Mouse (Mus musculus) hindbrain, embryonic 16.5 days (tissue): ENCODE data around the gene Arl13b. TPM values are rescaled to one million over a fixed set of nuclear protein-coding genes. Genes with fewer than 3 reads are reported as not detected.

Experiments
- ATAC-seq: fragments of 200-750 bp; cut with Nextera tagmentation; 2 replicates; pipeline ENCODE4 v1.8.0; 2017; ENCODE audit warnings: moderate TSS enrichment, moderate library complexity
- H3K27ac ChIP-seq: fragments of 300-500 bp; sonication (generic); 2 replicates; pipeline ENCODE4 v1.5.1; 2014; ENCODE audit warnings: low read depth, mild to moderate bottlenecking, control low read depth, low read length, moderate library complexity
- H3K27me3 ChIP-seq: fragments of 300-500 bp; sonication (generic); replicated peaks from 2 replicates; pipeline ENCODE4 v1.6.1; 2014; ENCODE audit warnings: low read length; ENCODE audit not compliant: control insufficient read depth, insufficient read depth
- H3K36me3 ChIP-seq: fragments of 300-500 bp; sonication (generic); 2 replicates; pipeline ENCODE4 v1.6.1; 2014; ENCODE audit warnings: mild to moderate bottlenecking, low read length, moderate library complexity, mixed read lengths; ENCODE audit not compliant: control insufficient read depth, insufficient read depth
- H3K4me1 ChIP-seq: fragments of 300-500 bp; sonication (generic); 2 replicates; pipeline ENCODE4 v1.6.1; 2014; ENCODE audit warnings: low read depth, low read length; ENCODE audit not compliant: control insufficient read depth, insufficient read depth
- H3K4me2 ChIP-seq: fragments of 300-500 bp; sonication (generic); 2 replicates; pipeline ENCODE4 v1.6.1; 2014; ENCODE audit warnings: mild to moderate bottlenecking, low read length, control low read depth, moderate library complexity
- H3K4me3 ChIP-seq: fragments of 300-500 bp; sonication (generic); 2 replicates; pipeline ENCODE4 v1.5.1; 2014; ENCODE audit warnings: mild to moderate bottlenecking, low read length, control low read depth, moderate library complexity
- H3K9ac ChIP-seq: fragments of 300-500 bp; sonication (generic); 2 replicates; pipeline ENCODE4 v1.6.1; 2014; ENCODE audit warnings: low read depth, mild to moderate bottlenecking, control low read depth, low read length, moderate library complexity
- H3K9me3 ChIP-seq: fragments of 300-500 bp; sonication (generic); 2 replicates; pipeline ENCODE4 v1.6.1; 2014; ENCODE audit warnings: mild to moderate bottlenecking, low read length, moderate library complexity; ENCODE audit not compliant: control insufficient read depth
- WGBS: fragments of 180-500 bp; shearing (Covaris S2); extraction: QIAGEN DNeasy Blood & Tissue Kit; methylation state at CpG from one replicate; pipeline ENCODE4 v1.1.7; 2014; 5-methylcytosine and 5-hydroxymethylcytosine counted together
- polyA plus RNA-seq: library from polyadenylated mRNA; unstranded; fragments of >200 nt; fragmentation: Nextera tagmentation; extraction: Ambion mirVana; gene quantifications from 2 replicates; pipeline ENCODE4 v1.2.1, GENCODE M21; 2015

The Arl13b gene
- polyA plus RNA-seq = 15.9 and 16.5 TPM in 2 replicates

DNA sequence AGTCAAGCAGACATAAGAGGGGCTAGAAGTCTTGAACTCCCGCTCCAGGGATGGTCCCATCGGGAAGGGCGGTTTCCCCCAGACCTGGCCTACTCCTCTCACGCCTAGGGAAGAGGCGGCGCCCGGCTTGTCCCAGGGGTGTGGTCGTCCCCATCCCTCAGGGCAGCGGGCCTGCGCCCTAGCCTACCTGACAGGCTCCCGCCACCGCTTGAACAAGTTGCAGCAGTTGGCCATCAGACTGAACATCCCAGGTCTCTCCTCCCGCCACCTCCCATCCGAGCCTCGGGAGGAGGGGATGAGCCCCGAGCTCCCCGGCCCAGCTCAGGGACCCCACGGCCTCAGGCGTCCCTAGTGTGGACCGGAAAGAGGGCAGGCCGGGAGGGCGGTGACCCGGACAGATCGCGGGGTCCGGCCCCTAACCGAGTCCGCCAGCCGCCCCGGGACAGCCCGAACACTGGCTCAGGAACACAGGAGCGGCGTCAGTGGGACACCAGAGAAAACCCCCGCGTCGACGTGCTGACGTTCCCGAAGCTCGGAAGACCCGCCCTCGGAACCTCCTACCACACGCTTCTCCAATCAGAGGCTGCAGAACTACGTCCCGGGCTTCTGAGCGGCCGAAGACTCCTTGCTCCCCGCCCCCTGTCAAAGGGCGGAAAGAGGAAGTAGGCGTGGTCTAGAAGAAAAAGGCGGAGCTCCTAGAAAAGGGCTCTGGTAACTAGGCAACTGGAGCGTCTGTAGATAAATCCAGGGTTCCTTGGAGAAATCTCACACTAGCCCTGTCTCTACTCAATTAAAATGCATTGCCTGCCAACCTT, at the start of gene Arl13b:
Gene Arl13b, minus strand, starts transcription at position 543 of the 815 bp plus-strand sequence.
- H3K27me3 ChIP-seq = no peaks in the 10 kb centered on the region
- under 1% methylated on average over 40 of the region's 52 CpGs for WGBS
- ATAC-seq = peak; percentile 100
- H3K4me2 ChIP-seq = peak within 1 kb of the TSS; percentile 70
- H3K9me3 ChIP-seq = no peaks in the 10 kb centered on the region
- H3K27ac ChIP-seq = peak within 1 kb of the TSS; percentile 63
- H3K4me1 ChIP-seq = peaks cover 11% of the 10 kb centered on the region
- peak within 1 kb of the TSS; percentile 80 for H3K9ac ChIP-seq
- H3K36me3 ChIP-seq = no peaks in the 10 kb centered on the region
- peak within 1 kb of the TSS; percentile 79 for H3K4me3 ChIP-seq

- no peak overlapping the region for H3K9ac ChIP-seq
- ATAC-seq = no peak
- H3K4me2 ChIP-seq = no peak overlapping the region
- H3K36me3 ChIP-seq = no peaks in the 10 kb centered on the region
- no peak overlapping the region for H3K4me3 ChIP-seq
- H3K27me3 ChIP-seq = no peaks in the 10 kb centered on the region
- H3K27ac ChIP-seq = no peak overlapping the region
- no peaks in the 10 kb centered on the region for H3K4me1 ChIP-seq
- WGBS = 90% methylated on average over 3 of the region's 3 CpGs
- no peaks in the 10 kb centered on the region for H3K9me3 ChIP-seq
These were observed 49.0 kb upstream of the Arl13b start for GRCm38 (mm10) chr16:62895824-62896223.

DNA sequence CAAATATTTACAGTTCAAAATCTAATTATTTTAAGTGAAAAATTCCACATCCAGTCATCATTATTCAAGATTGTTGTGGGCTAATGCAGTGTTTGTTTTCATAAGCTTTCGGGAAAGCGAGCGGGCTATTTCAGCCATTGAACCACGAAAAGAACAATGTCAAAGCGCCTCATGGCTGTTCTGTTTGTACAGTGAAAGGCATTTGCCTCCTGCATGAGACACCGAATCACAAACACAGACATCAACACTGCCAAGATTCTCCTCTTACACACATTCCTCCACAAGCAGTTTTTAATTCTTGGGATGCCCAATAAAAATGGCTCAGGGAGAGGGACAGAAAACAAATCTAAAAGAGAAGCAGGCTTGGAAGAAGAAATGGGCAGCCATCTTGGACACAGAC, 27.2 kb upstream of the Arl13b start:
- ATAC-seq = no peak
- Histone ChIP-seq H3K4me2 (no peak overlapping the region), H3K4me3 (no peak overlapping the region), H3K4me1 (no peaks in the 10 kb centered on the region), H3K9me3 (no peaks in the 10 kb centered on the region), H3K27me3 (no peaks in the 10 kb centered on the region), H3K27ac (no peak overlapping the region), H3K9ac (no peak overlapping the region), H3K36me3 (no peaks in the 10 kb centered on the region)
- 79% methylated on average over 6 of the region's 6 CpGs for WGBS

GRCm38 (mm10) chr16:62873180-62873579, 26.3 kb upstream of the Arl13b start:
- Histone ChIP-seq H3K27me3 (no peaks in the 10 kb centered on the region), H3K4me1 (no peaks in the 10 kb centered on the region), H3K36me3 (no peaks in the 10 kb centered on the region), H3K4me2 (no peak overlapping the region), H3K9me3 (no peaks in the 10 kb centered on the region), H3K9ac (no peak overlapping the region), H3K4me3 (no peak overlapping the region), H3K27ac (no peak overlapping the region)
- WGBS = 47% methylated on average over 4 of the region's 4 CpGs
- ATAC-seq = no peak

- no peaks in the 10 kb centered on the region for H3K9me3 ChIP-seq
- ATAC-seq = no peak
- H3K4me2 ChIP-seq = no peak overlapping the region
- no peaks in the 10 kb centered on the region for H3K4me1 ChIP-seq
- 67% methylated on average over 5 of the region's 5 CpGs for WGBS
- no peak overlapping the region for H3K9ac ChIP-seq
- H3K27ac ChIP-seq = no peak overlapping the region
- H3K27me3 ChIP-seq = no peaks in the 10 kb centered on the region
- no peaks in the 10 kb centered on the region for H3K36me3 ChIP-seq
- no peak overlapping the region for H3K4me3 ChIP-seq
These were observed 25.9 kb upstream of the Arl13b start for GRCm38 (mm10) chr16:62872688-62873117.

DNA sequence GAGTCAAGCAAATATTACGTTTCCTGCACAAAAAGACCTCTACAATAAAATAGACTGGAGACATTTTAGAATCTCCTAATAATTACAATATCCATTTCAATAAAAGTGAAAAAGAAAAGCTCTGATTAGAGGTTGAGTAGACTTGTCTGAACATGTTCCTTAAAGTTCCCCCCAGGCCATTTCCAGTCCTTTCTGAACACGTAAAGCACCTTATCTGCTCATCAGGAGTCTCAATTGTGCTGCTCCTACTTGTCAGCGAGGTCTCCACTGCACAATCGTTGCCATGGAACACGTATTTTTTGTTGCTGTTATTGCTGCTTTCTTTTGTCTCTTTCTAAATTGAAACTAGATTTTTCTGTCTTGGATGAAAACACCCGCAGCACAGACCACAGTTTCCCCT, 14.6 kb upstream of the Arl13b start:
- WGBS = 58% methylated on average over 6 of the region's 6 CpGs
- Histone ChIP-seq H3K9me3 (no peaks in the 10 kb centered on the region), H3K27ac (no peak overlapping the region), H3K27me3 (no peaks in the 10 kb centered on the region), H3K4me3 (no peak overlapping the region), H3K9ac (no peak overlapping the region), H3K36me3 (no peaks in the 10 kb centered on the region), H3K4me1 (no peaks in the 10 kb centered on the region), H3K4me2 (no peak overlapping the region)
- no peak for ATAC-seq

- Histone ChIP-seq H3K9me3 (no peaks in the 10 kb centered on the region), H3K27me3 (no peaks in the 10 kb centered on the region), H3K27ac (no peak overlapping the region), H3K9ac (no peak overlapping the region), H3K4me2 (no peak overlapping the region), H3K4me3 (no peak overlapping the region), H3K36me3 (no peaks in the 10 kb centered on the region), H3K4me1 (no peaks in the 10 kb centered on the region)
- WGBS = 91% methylated on average over 1 of the region's 1 CpGs
- no peak for ATAC-seq
These were observed 13.3 kb upstream of the Arl13b start for GRCm38 (mm10) chr16:62860140-62860539.

DNA sequence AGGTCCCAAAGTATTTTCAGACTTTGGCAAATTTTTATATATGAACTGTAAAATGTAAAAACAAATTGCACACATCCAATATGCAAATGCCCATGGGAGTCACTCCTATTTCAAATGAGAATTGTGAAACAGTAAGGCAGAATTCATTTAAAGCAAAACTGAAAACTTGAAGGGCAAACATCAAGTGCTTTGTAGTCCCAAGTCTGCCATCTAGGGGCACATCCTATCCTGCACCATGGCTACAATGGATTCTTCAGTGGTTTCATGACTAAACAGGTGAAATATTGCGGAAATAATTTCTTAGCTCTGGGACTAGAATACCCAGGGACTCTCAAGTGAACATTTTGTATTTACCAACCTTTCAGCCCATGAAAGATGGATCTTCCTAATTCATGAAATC, 11.2 kb upstream of the Arl13b start:
- WGBS = 89% methylated on average over 1 of the region's 1 CpGs
- no peak overlapping the region for H3K27ac ChIP-seq

GRCm38 (mm10) chr16:62857498-62857897, 10.7 kb upstream of the Arl13b start:
- no peaks in the 10 kb centered on the region for H3K36me3 ChIP-seq
- H3K9me3 ChIP-seq = no peaks in the 10 kb centered on the region
- no peak overlapping the region for H3K4me3 ChIP-seq
- no peaks in the 10 kb centered on the region for H3K27me3 ChIP-seq
- no peak overlapping the region for H3K9ac ChIP-seq
- H3K4me1 ChIP-seq = no peaks in the 10 kb centered on the region
- ATAC-seq = no peak
- WGBS = 97% methylated on average over 2 of the region's 2 CpGs
- H3K4me2 ChIP-seq = no peak overlapping the region
- H3K27ac ChIP-seq = no peak overlapping the region

More for the DNA sequence above, 11.2 kb upstream of the Arl13b start:
- Histone ChIP-seq H3K4me2 (no peak overlapping the region), H3K27me3 (no peaks in the 10 kb centered on the region), H3K9me3 (no peaks in the 10 kb centered on the region), H3K4me3 (no peak overlapping the region), H3K9ac (no peak overlapping the region), H3K36me3 (no peaks in the 10 kb centered on the region), H3K4me1 (no peaks in the 10 kb centered on the region)
- ATAC-seq = no peak
